Mouse (Mus musculus) embryonic facial prominence, embryonic 11.5 days (tissue): ENCODE measurements around the gene Gm3676. TPM values are rescaled to one million over a fixed set of nuclear protein-coding genes. Genes with fewer than 3 reads are reported as not detected.
"Not testable (repeated sequence)": the region's sequence is repeated elsewhere in the genome, so short reads cannot be mapped to it uniquely, and the experiment has no call there.

Source experiments
- ATAC-seq: fragments of 200-750 bp; cut with Nextera tagmentation; replicated peaks from 2 replicates; pipeline ENCODE4 v1.8.0; 2017; ENCODE audit warnings: low read depth; ENCODE audit not compliant: insufficient number of reproducible peaks, low FRiP score, low TSS enrichment
- DNase-seq: peaks from one replicate; pipeline ENCODE4 v3.0.0-alpha.2; 2015; ENCODE audit warnings: low spot score
- H3K27ac ChIP-seq: fragments of 300-500 bp; sonication (generic); replicated peaks from 2 replicates; pipeline ENCODE4 v1.5.1; 2014; ENCODE audit warnings: mild to moderate bottlenecking, low read depth, low read length, control low read depth
- H3K27me3 ChIP-seq: fragments of 300-500 bp; sonication (generic); 2 replicates; pipeline ENCODE4 v1.6.1; 2014; ENCODE audit warnings: mild to moderate bottlenecking, low read length, moderate library complexity, mixed read lengths; ENCODE audit not compliant: control insufficient read depth, insufficient read depth
- H3K36me3 ChIP-seq: fragments of 300-500 bp; sonication (generic); replicated peaks from 2 replicates; pipeline ENCODE4 v1.6.1; 2014; ENCODE audit warnings: low read depth, mild to moderate bottlenecking, low read length, moderate library complexity, mixed read lengths; ENCODE audit not compliant: control insufficient read depth, insufficient read depth
- H3K4me1 ChIP-seq: fragments of 300-500 bp; sonication (generic); 2 replicates; pipeline ENCODE4 v1.6.1; 2014; ENCODE audit warnings: low read length, mixed read lengths; ENCODE audit not compliant: control insufficient read depth, insufficient read depth
- H3K4me2 ChIP-seq: fragments of 300-500 bp; sonication (generic); 2 replicates; pipeline ENCODE4 v1.6.1; 2014; ENCODE audit warnings: low read depth, mild to moderate bottlenecking, control low read depth, low read length, moderate library complexity
- H3K4me3 ChIP-seq: fragments of 300-500 bp; sonication (generic); 2 replicates; pipeline ENCODE4 v1.5.1; 2014; ENCODE audit warnings: low read depth, low read length, control low read depth
- H3K9ac ChIP-seq: fragments of 300-500 bp; sonication (generic); replicated peaks from 2 replicates; pipeline ENCODE4 v1.6.1; 2014; ENCODE audit warnings: mild to moderate bottlenecking, control low read depth, low read length
- H3K9me3 ChIP-seq: fragments of 300-500 bp; sonication (generic); replicated peaks from 2 replicates; pipeline ENCODE4 v1.6.1; 2016; ENCODE audit warnings: mild to moderate bottlenecking, low read length, inconsistent platforms, mixed read lengths; ENCODE audit not compliant: control insufficient read depth
- WGBS: fragments of 180-500 bp; shearing (Covaris S2); extraction: QIAGEN DNeasy Blood & Tissue Kit; methylation state at CpG from one replicate; pipeline ENCODE4 v1.1.7; 2014; 5-methylcytosine and 5-hydroxymethylcytosine counted together
- polyA plus RNA-seq: library from polyadenylated mRNA; unstranded; fragments of >200 nt; fragmentation: Nextera tagmentation; extraction: Ambion mirVana; gene quantifications from 2 replicates; pipeline ENCODE4 v1.2.1, GENCODE M21; 2014

The Gm3676 gene
- not detected in 2 replicates for polyA plus RNA-seq

- not testable (repeated sequence) for H3K9ac ChIP-seq, ATAC-seq, H3K4me3 ChIP-seq, H3K27me3 ChIP-seq, DNase-seq, H3K4me2 ChIP-seq, H3K36me3 ChIP-seq, H3K4me1 ChIP-seq, H3K9me3 ChIP-seq, H3K27ac ChIP-seq
- no CpG with 5 or more reads among the region's 1 CpGs for WGBS
Observed at GRCm38 (mm10) chr14:41646387-41646786, at the start of gene Gm3676. Gene Gm3676, minus strand, starts transcription at chr14:41646487.

- WGBS, result 79% methylated on average over 2 of the region's 2 CpGs
- H3K4me3 ChIP-seq, DNase-seq, H3K27ac ChIP-seq, H3K27me3 ChIP-seq, H3K4me1 ChIP-seq, ATAC-seq, H3K36me3 ChIP-seq, H3K9ac ChIP-seq, H3K4me2 ChIP-seq, H3K9me3 ChIP-seq: not testable (repeated sequence)
Observed at GRCm38 (mm10) chr14:41648176-41648575, 1.9 kb upstream of the Gm3676 start.

- not testable (repeated sequence) for H3K27ac ChIP-seq, H3K27me3 ChIP-seq, H3K9me3 ChIP-seq, H3K9ac ChIP-seq, H3K4me2 ChIP-seq, H3K4me1 ChIP-seq, ATAC-seq, DNase-seq, H3K36me3 ChIP-seq, H3K4me3 ChIP-seq
- WGBS, result 95% methylated on average over 9 of the region's 11 CpGs
Observed at GRCm38 (mm10) chr14:41630144-41630543, 16.1 kb downstream of the Gm3676 start.

GRCm38 (mm10) chr14:41624512-41624911 is 21.8 kb downstream of the Gm3676 start, which contains the start of gene Gm3072:
Gene Gm3072, minus strand, starts transcription at chr14:41624612.
- H3K9me3 ChIP-seq, H3K27me3 ChIP-seq, H3K4me3 ChIP-seq, H3K36me3 ChIP-seq, DNase-seq, H3K4me1 ChIP-seq, H3K4me2 ChIP-seq, ATAC-seq, H3K27ac ChIP-seq, H3K9ac ChIP-seq: not testable (repeated sequence)
- WGBS, result 78% methylated on average over 1 of the region's 2 CpGs

- not testable (repeated sequence) for DNase-seq, H3K27me3 ChIP-seq, H3K27ac ChIP-seq, H3K4me3 ChIP-seq, ATAC-seq, H3K4me1 ChIP-seq, H3K36me3 ChIP-seq, H3K4me2 ChIP-seq, H3K9ac ChIP-seq, H3K9me3 ChIP-seq
- 96% methylated on average over 4 of the region's 5 CpGs for WGBS
Observed at GRCm38 (mm10) chr14:41622535-41622934, 23.8 kb downstream of the Gm3676 start.

GRCm38 (mm10) chr14:41610690-41611089 is 35.6 kb downstream of the Gm3676 start:
- H3K27ac ChIP-seq, H3K4me1 ChIP-seq, H3K4me2 ChIP-seq, ATAC-seq, H3K9me3 ChIP-seq, H3K4me3 ChIP-seq, DNase-seq, H3K27me3 ChIP-seq, H3K36me3 ChIP-seq, H3K9ac ChIP-seq: not testable (repeated sequence)
- WGBS, result 97% methylated on average over 1 of the region's 1 CpGs

- not testable (repeated sequence) for H3K4me1 ChIP-seq, H3K27me3 ChIP-seq, ATAC-seq, H3K9me3 ChIP-seq, H3K4me3 ChIP-seq, H3K4me2 ChIP-seq, H3K9ac ChIP-seq, H3K36me3 ChIP-seq, H3K27ac ChIP-seq, DNase-seq
- WGBS, result 93% methylated on average over 15 of the region's 15 CpGs
Observed at GRCm38 (mm10) chr14:41600935-41601334, 45.4 kb downstream of the Gm3676 start.
